Mouse (Mus musculus) retina, embryonic 14.5 days (tissue): Measurements from ENCODE around the gene Gprc6a.

Experiments
- DNase-seq: peaks from one replicate; pipeline ENCODE4 v3.0.0-alpha.2; 2015; ENCODE audit warnings: low spot score

Gene Gprc6a

DNA sequence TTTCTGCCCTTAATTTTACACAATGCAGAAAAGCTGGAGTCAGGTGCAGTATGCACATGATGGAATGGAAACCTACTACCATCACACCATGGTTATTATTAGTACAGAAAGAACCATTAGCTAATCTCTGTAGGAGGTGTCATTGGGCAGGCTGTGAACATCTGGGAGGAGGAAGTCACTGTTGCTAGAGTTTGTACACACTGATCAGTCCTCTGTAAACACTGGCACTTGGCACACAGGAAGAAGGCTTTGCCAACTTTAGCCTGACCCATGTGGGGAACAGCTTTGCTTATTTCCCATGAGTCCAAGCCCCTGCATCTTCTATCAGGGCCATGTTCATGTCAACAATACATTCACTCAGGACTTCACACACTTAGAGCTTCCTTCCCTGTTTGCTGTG, 46.3 kb downstream of the Gprc6a start:
- DNase-seq, result no peak

DNA sequence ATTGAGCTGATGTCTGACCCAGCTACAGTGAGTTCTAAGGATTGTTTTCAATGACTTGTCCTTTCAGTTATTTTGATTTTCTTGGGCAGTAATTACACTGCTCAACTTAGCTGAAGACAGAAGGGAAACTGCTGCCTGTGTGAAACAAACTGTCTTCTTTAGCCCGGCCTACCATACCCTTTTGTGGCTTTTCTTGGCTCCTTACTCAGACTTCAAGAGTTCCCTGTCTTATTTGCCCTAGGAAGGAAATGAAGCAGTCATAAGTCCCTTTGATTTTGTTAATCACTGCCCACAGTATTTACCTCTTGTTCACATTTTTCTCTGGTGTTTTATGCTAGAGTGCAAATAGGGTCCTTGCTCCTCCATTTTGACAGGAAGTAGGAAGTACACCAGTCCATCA, 46.9 kb downstream of the Gprc6a start:
- DNase-seq, result no peak

DNA sequence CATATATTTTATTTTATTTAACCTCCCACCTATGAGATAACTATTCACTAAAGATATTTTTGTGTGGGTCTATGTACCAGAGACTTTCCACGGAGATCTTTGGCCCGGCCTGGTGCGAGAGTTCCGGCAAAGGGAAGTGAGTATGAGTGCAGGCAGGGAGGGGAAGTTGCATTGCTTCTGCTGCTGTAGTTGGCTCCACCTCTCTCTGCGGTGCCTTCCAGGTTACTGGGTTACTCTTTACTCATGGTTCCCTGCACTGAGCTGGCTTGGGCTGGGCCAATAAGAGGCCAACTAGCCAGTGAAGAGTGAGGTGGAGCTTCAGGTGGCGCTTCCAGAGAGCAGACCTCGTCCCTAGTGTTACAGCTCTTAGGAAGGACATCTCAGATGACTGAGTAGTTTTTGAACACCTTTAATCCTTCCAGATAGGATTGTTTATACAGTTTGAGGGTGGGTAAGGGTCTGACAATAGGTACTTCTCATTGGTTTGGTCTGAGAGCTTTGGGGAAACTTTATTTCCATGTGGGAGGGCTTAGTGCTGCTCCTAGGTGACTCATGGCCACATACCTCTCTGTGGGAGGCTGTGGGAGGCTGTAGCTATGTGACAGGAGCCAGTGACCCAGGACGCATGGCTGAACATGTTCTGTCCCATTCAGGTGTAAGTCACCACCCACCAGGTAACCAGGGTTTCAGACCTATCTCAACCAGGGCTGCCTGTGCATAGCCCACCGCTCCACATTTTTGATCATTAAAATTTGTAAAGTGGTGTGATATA, 59.9 kb downstream of the Gprc6a start:
- no peak for DNase-seq
